Mouse (Mus musculus): ENCODE results near the gene Slamf8.

DNA sequence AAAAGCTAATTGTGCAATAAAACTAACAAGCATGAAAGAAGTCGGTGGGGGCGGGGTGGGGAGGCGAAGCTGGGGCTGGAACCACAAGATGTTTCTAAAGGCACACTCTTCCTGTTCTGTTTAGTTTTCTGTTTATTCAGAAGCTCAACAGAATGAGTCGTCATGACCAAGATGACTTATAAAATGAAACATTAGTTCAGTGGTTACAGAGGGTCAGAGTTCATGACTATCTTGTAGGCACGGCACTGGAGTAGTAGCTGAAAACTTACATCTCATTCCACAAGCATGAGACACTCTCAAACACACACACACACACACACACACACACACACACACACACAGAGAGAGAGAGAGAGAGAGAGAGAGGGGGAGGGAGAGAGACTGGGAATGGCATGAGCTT, 45.9 kb upstream of the Slamf8 start:
- TF ChIP-seq ZC3H11A (IDR thresholded peaks at IDR 0.05; ENCODE audit: borderline replicate concordance, low read depth, low read length) (no peak), CHD2 (IDR thresholded peaks at IDR 0.05; ENCODE audit: low read depth, low read length) (no peak)
